Mouse (Mus musculus) forebrain, embryonic 14.5 days (tissue): Measurements from ENCODE around the gene D10Wsu102e. TPM values are rescaled to one million over a fixed set of nuclear protein-coding genes. Genes with fewer than 3 reads are reported as not detected.
A peak's percentile ranks its signal among the peaks of the same experiment; 100 is the strongest.

ENCODE experiments used
- ATAC-seq: fragments of 200-750 bp; cut with Nextera tagmentation; 2 replicates; pipeline ENCODE4 v1.8.0; 2017; ENCODE audit warnings: mild to moderate bottlenecking, moderate library complexity
- DNase-seq: peaks from one replicate; pipeline ENCODE4 v3.0.0-alpha.2; 2015; ENCODE audit warnings: low spot score
- H3K27ac ChIP-seq: fragments of 300-500 bp; sonication (generic); 2 replicates; pipeline ENCODE4 v1.5.1; 2014; ENCODE audit warnings: low read depth, mild to moderate bottlenecking, control low read depth, low read length, moderate library complexity
- H3K27me3 ChIP-seq: fragments of 300-500 bp; sonication (generic); replicated peaks from 2 replicates; pipeline ENCODE4 v1.6.1; 2014; ENCODE audit warnings: low read length, control low read depth, mixed read lengths; ENCODE audit not compliant: control insufficient read depth, insufficient read depth
- H3K36me3 ChIP-seq: fragments of 300-500 bp; sonication (generic); 2 replicates; pipeline ENCODE4 v1.6.1; 2014; ENCODE audit warnings: low read length, control low read depth; ENCODE audit not compliant: control insufficient read depth, insufficient read depth
- H3K4me1 ChIP-seq: fragments of 300-500 bp; sonication (generic); 2 replicates; pipeline ENCODE4 v1.6.1; 2014; ENCODE audit warnings: antibody characterized with exemption, low read length, control low read depth; ENCODE audit not compliant: control insufficient read depth, insufficient read depth
- H3K4me2 ChIP-seq: fragments of 300-500 bp; sonication (generic); 2 replicates; pipeline ENCODE4 v1.6.1; 2014; ENCODE audit warnings: mild to moderate bottlenecking, control low read depth, low read length
- H3K4me3 ChIP-seq: fragments of 300-500 bp; sonication (generic); 2 replicates; pipeline ENCODE4 v1.5.1; 2014; ENCODE audit warnings: low read depth, low read length, control low read depth
- H3K9ac ChIP-seq: fragments of 300-500 bp; sonication (generic); 2 replicates; pipeline ENCODE4 v1.6.1; 2014; ENCODE audit warnings: mild to moderate bottlenecking, low read length, control low read depth, moderate library complexity
- H3K9me3 ChIP-seq: fragments of 300-500 bp; sonication (generic); replicated peaks from 2 replicates; pipeline ENCODE4 v1.6.1; 2016; ENCODE audit warnings: low read length, control low read depth, mixed read lengths; ENCODE audit not compliant: control insufficient read depth
- WGBS: fragments of 180-500 bp; shearing (Covaris S2); extraction: QIAGEN DNeasy Blood & Tissue Kit; methylation state at CpG from one replicate; pipeline ENCODE4 v1.1.7; 2014; 5-methylcytosine and 5-hydroxymethylcytosine counted together
- polyA plus RNA-seq: library from polyadenylated mRNA; unstranded; fragments of >200 nt; fragmentation: Nextera tagmentation; extraction: Ambion mirVana; gene quantifications from 2 replicates; pipeline ENCODE4 v1.2.1, GENCODE M21; 2014

D10Wsu102e gene
- polyA plus RNA-seq, 1 experiment from 2014 or later, result 0.74 TPM

DNA sequence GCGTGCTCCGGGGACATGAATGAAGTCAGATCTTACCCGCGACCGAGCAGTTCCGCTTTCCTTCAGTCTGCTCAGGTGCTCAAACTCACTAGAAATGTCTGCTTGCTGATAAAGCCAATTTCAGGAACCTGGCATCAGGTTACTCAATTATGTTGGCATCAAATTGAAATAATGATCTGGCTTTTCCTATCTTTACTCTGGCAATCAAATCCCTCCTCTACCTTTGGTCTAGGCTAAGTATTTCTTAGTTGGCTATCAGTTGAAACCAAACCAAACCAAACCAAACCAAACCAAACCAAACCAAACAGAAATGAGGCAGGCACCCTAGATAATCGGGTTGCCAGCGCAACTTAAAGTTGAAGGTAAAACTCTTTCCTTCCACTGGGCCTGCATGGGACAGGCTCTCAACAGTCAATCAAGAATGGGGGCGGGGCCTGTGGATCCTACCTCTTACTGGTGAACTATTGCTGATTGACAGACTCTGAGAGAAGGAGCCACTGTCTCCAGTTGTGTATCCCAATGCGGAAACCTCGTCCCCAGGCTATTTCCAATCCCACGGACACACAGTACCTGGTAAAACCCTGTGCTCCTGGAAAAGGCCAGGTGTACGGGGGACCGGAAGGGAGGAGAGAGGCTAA, 33.3 kb upstream of the D10Wsu102e start:
- Histone ChIP-seq H3K4me1 (no peaks in the 10 kb centered on the region), H3K9me3 (no peaks in the 10 kb centered on the region), H3K27ac (no peak overlapping the region), H3K4me3 (no peak overlapping the region), H3K36me3 (no peaks in the 10 kb centered on the region), H3K27me3 (no peaks in the 10 kb centered on the region), H3K9ac (no peak overlapping the region), H3K4me2 (no peak overlapping the region)
- DNase-seq (no peak), ATAC-seq (no peak)
- 86% methylated on average over 14 of the region's 14 CpGs for WGBS

DNA sequence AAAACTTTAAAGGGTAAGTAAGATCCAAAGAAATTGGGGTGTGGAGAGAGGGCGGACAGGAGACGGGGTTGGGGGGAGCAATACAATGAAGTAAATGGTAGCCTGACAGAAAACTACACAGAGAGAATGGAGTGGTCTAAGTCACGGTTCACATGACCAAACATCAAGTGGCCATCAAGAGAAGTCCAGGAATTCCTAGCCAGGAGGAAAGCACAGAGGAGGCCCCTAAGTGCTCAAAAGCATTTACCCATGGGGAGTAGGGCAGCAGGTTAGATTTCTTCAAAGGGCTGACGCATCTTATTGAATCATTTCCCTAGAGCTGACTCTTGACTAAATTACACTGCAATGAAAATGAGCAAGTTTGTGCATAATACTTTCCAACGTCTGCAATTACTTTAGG, 31.2 kb upstream of the D10Wsu102e start:
- Histone ChIP-seq H3K36me3 (no peaks in the 10 kb centered on the region), H3K4me1 (no peaks in the 10 kb centered on the region), H3K27me3 (no peaks in the 10 kb centered on the region), H3K9me3 (no peaks in the 10 kb centered on the region), H3K27ac (no peak overlapping the region), H3K4me3 (no peak overlapping the region), H3K4me2 (no peak overlapping the region), H3K9ac (no peak overlapping the region)
- DNase-seq, result no peak
- WGBS, result 71% methylated on average over 5 of the region's 5 CpGs
- ATAC-seq, result no peak

DNA sequence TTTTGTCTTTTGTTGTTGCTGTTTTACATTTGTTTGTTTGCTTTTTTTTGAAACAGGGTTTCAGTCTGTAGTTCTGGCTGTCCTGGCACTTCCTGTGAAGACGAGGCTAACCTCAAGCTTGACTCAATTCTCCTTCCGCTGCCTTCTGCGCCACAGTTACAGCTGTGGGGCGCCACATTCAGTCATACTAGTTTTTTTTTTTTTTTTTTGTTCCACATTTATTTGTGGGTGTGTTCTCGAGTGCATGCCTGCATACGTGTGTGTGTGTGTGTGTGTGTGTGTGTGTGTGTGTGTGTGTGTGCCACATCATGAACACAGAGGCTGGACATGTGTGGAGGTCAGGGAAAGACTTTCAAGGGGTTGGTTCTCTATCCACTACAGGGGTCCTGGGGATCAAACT, 29.7 kb upstream of the D10Wsu102e start:
- no peaks in the 10 kb centered on the region for H3K9me3 ChIP-seq
- H3K4me3 ChIP-seq, result no peak overlapping the region
- DNase-seq (no peak), ATAC-seq (no peak)
- H3K27me3 ChIP-seq, result peaks cover 5% of the 10 kb centered on the region; the same call in 1 of the 2 replicates
- H3K9ac ChIP-seq, result no peak overlapping the region
- H3K27ac ChIP-seq, result no peak overlapping the region
- H3K4me2 ChIP-seq, result no peak overlapping the region
- no peaks in the 10 kb centered on the region for H3K36me3 ChIP-seq
- H3K4me1 ChIP-seq, result no peaks in the 10 kb centered on the region
- WGBS, result 80% methylated on average over 6 of the region's 6 CpGs

DNA sequence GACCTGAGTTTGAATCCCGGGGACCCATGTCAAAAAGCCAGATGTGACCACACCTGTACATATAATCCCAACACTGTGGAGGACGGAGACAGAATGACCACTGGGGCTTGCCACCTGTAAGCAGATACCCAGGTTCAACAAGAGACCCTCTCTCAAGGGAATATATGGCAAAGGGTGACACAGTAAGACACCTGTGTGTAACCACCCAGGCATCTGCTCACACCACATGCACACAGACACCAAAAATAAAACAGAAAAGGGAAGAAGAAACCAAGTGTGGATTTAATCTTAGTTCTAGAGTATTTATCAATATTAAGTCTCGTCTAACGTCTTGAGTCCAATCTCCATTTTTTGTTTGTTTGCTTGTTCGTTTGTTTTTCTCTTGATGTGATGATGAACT, 28.2 kb upstream of the D10Wsu102e start:
- H3K27ac ChIP-seq, result no peak overlapping the region
- H3K36me3 ChIP-seq, result no peaks in the 10 kb centered on the region
- H3K9ac ChIP-seq, result no peak overlapping the region
- ATAC-seq, result no peak
- no peak overlapping the region for H3K4me2 ChIP-seq
- H3K27me3 ChIP-seq, result peaks cover 10% of the 10 kb centered on the region
- H3K9me3 ChIP-seq, result no peaks in the 10 kb centered on the region
- 87% methylated on average over 5 of the region's 5 CpGs for WGBS
- DNase-seq, result no peak
- no peak overlapping the region for H3K4me3 ChIP-seq
- H3K4me1 ChIP-seq, result no peaks in the 10 kb centered on the region

DNA sequence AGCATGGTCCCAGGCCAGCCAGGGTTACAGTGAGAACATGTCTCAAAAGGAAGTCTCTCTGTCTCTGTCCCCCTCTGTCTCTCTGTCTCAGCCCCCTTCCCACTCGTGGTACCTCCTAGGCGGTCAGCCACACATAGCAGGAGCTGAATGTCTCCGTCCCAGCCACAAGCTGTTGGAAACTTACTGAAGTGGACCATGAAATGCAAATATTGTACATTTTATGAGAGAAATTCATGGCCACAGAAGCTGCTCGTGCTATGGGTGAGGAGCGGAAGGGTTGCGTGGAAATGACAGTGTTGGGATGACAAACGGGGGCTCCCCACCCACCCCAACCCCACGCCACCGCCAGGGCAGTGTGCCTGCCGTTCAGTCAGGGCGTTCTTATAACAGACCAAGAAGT, 27.4 kb upstream of the D10Wsu102e start:
- H3K9ac ChIP-seq, result no peak overlapping the region
- peaks cover 10% of the 10 kb centered on the region for H3K27me3 ChIP-seq
- H3K4me3 ChIP-seq, result no peak overlapping the region
- WGBS, result 92% methylated on average over 11 of the region's 11 CpGs
- no peaks in the 10 kb centered on the region for H3K9me3 ChIP-seq
- no peaks in the 10 kb centered on the region for H3K36me3 ChIP-seq
- no peaks in the 10 kb centered on the region for H3K4me1 ChIP-seq
- no peak overlapping the region for H3K27ac ChIP-seq
- no peak overlapping the region for H3K4me2 ChIP-seq
- no peak for DNase-seq
- ATAC-seq, result no peak

DNA sequence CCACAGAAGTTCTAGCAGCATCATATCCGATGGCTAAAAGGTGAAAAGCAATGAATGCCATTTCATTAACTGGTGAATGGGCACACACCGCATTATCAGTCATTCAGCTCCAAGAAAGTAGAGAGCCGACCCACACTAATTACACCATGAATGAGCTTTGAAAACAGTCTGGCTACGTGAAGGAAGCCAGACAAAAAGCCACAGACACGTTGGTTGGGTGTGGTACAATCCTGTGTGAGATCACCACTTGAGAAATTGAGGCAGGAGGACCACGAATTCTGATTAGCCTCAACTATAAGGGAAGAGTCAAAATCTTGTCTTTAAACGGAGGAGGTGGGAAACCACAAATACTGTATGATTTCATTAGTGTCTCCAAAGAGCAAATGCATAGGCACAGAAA, 23.7 kb upstream of the D10Wsu102e start:
- Histone ChIP-seq H3K4me1 (no peaks in the 10 kb centered on the region), H3K4me2 (no peak overlapping the region; the same call in 1 of the 2 replicates), H3K27me3 (peaks cover 16% of the 10 kb centered on the region), H3K9ac (no peak overlapping the region), H3K27ac (no peak overlapping the region), H3K4me3 (no peak overlapping the region), H3K36me3 (no peaks in the 10 kb centered on the region), H3K9me3 (no peaks in the 10 kb centered on the region)
- ATAC-seq (no peak), DNase-seq (no peak)
- WGBS, result 8% methylated on average over 7 of the region's 7 CpGs

DNA sequence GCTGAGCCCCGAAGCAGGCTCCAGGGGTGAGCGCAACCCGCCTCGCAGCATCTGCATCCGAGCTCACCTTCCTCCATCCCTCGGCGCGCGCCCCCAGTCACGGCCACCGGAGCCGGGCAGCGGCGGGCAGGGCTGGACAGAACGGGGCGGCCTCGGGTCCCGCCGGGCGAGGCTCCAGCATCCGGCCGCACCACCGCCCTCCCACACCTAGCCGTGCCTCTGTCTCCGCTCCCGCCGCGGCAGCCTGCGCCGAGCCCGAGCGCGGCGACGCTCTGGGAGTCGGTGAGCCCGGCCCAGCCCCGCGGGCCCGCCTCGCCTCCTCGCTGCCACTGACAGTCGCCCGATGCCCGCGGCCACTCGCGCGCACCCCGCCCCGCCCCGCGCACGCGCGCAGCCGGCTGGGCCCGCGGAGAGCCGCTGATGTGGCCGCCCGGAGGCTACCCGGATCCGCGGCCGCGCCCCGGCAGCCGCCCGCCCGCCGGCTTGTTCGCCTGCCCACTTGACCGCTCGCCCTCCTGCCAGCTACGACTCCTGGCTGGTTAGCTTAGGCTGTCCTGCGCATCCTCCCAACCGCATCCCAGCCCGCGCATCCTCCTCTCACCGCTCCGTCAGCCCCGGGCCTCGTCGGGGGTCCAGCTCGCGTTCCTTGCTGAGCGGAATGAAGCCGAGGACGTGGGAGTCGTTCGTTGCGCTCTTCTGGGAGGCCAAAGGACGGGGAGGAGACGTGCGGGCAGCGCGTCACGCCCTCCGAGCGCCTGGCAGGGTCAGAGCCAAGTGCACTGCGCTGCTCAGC, 22.7 kb upstream of the D10Wsu102e start, which contains the start of gene Slc41a2:
Gene Slc41a2, minus strand, starts transcription at position 724 of the 793 bp plus-strand sequence.
- peak; percentile 68 for DNase-seq
- H3K27me3 ChIP-seq, result peaks cover 16% of the 10 kb centered on the region
- no peaks in the 10 kb centered on the region for H3K4me1 ChIP-seq
- H3K9me3 ChIP-seq, result no peaks in the 10 kb centered on the region
- H3K9ac ChIP-seq, result peak within 1 kb of the TSS; percentile 81
- WGBS, result under 1% methylated on average over 93 of the region's 102 CpGs
- peak; percentile 92 for ATAC-seq
- peak within 1 kb of the TSS; percentile 58; the same call in 1 of the 2 replicates for H3K27ac ChIP-seq
- peak within 1 kb of the TSS; percentile 94 for H3K4me2 ChIP-seq
- peak within 1 kb of the TSS; percentile 63 for H3K4me3 ChIP-seq
- H3K36me3 ChIP-seq, result no peaks in the 10 kb centered on the region

DNA sequence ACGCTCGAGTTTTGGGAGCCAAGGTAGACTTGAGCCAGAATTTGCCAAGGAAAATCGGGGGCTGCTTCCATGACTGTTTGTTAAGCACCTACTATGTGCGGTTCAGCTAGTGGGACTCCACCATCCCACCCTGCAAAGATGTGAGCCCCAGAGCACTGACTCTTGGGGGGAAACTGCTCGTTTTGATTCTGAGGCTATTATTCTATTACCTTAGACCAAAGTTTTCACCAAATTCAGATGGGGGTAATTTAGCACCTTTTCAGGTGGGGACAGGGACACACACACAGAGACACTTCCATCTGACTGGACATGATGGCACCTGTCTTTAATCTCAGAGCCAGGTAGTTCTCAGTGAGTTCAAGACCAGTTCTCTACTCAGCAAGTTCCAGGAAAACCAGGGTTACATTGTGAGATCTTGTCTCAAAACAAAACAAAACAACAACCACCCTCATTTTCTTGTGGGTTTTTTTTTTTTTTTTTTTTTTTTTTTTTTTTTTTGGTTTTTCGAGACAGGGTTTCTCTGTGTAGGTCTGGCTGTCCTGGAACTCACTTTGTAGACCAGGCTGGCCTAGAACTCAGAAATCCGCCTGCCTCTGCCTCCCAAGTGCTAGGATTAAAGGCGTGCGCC, 21.9 kb upstream of the D10Wsu102e start:
- Histone ChIP-seq H3K27ac (no peak overlapping the region), H3K4me1 (no peaks in the 10 kb centered on the region), H3K27me3 (peaks cover 16% of the 10 kb centered on the region), H3K4me2 (peak overlapping the region; percentile 94), H3K9me3 (no peaks in the 10 kb centered on the region), H3K9ac (peak overlapping the region; percentile 81; the same call in 1 of the 2 replicates), H3K36me3 (no peaks in the 10 kb centered on the region), H3K4me3 (peak overlapping the region; percentile 63)
- DNase-seq (no peak), ATAC-seq (no peak)
- 48% methylated on average over 8 of the region's 9 CpGs for WGBS
